Mouse (Mus musculus) bone marrow, adult 2 months (tissue): ENCODE measurements at regions not wholly inside any gene's neighbourhood (a gene's known extent, or its start where the extent isn't known, plus 50 kb on each side); places are given as distances from the start of the nearest gene placed in this dataset.
"Not testable (repeated sequence)": the region's sequence is repeated elsewhere in the genome, so short reads cannot be mapped to it uniquely, and the experiment has no call there.

Source experiments
- H3K27ac ChIP-seq: fragments of 200-500 bp; 2 replicates; pipeline ENCODE4 v1.5.1; 2012; ENCODE audit warnings: low read depth, mild to moderate bottlenecking, control low read depth, inconsistent platforms, low read length; ENCODE audit not compliant: control insufficient read depth, poor library complexity, insufficient read depth
- H3K4me1 ChIP-seq: fragments of 200-500 bp; 2 replicates; pipeline ENCODE4 v1.6.1; 2011; ENCODE audit warnings: low read length; ENCODE audit not compliant: control insufficient read depth, insufficient read depth
- H3K4me3 ChIP-seq: fragments of 200-500 bp; replicated peaks from 2 replicates; pipeline ENCODE3; 2011; ENCODE audit warnings: mild to moderate bottlenecking, low read depth, low read length, control low read depth; ENCODE audit not compliant: control insufficient read depth
- CTCF ChIP-seq: fragments of 200-500 bp; IDR thresholded peaks from 2 replicates; pipeline ENCODE4 v1.5.1; 2011; ENCODE audit warnings: low read length, control low read depth; ENCODE audit not compliant: control insufficient read depth, insufficient read depth
- POLR2A ChIP-seq: fragments of 200-500 bp; IDR thresholded peaks from 2 replicates; pipeline ENCODE4 v1.6.1; 2011; ENCODE audit warnings: low read depth, mild to moderate bottlenecking, control low read depth, low read length, borderline replicate concordance; ENCODE audit not compliant: control insufficient read depth
- WGBS: fragments of 180-500 bp; shearing (Covaris S2); methylation state at CpG from one replicate; pipeline ENCODE4 v1.1.7; 2018; 5-methylcytosine and 5-hydroxymethylcytosine counted together

DNA sequence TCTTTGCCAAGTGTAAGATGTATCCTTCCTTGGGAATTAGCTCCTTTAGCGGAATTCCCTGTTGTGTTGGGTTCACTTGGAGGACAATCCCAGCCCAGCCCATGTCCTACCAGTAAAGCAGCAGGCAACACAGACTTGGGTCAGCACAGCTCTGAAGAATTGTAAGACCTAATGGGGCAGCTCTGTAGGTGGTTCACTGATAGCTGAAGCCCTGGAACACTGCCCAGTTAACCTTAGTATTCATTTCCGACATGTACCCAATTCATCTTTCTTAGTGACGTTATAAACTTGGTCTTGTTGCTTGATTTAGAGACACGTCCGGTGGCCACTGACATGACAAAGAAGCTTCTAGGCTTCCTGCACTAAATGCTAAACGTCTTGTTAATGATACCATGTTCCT lies 90.9 kb upstream of the Ccdc122 start:
- WGBS, result 72% methylated on average over 6 of the region's 6 CpGs
- Histone ChIP-seq H3K27ac (no peak overlapping the region), H3K4me3 (no peak overlapping the region), H3K4me1 (no peaks in the 10 kb centered on the region)
- no peak for TF ChIP-seq CTCF
- no peak for TF ChIP-seq POLR2A

- TF ChIP-seq POLR2A (no peak), CTCF (no peak)
- Histone ChIP-seq H3K4me1 (no peaks in the 10 kb centered on the region), H3K27ac (no peak overlapping the region), H3K4me3 (peak overlapping the region; percentile 45)
- WGBS, result 30% methylated on average over 10 of the region's 10 CpGs
These were observed 94.9 kb upstream of the Ccdc122 start for GRCm38 (mm10) chr14:76941474-76942212.

GRCm38 (mm10) chr14:76940507-76940906 lies 96.1 kb upstream of the Ccdc122 start:
- H3K4me3 ChIP-seq, result no peak overlapping the region
- H3K27ac ChIP-seq, result no peak overlapping the region
- H3K4me1 ChIP-seq, result no peaks in the 10 kb centered on the region
- 77% methylated on average over 4 of the region's 4 CpGs for WGBS
- TF ChIP-seq CTCF (no peak), POLR2A (no peak)

DNA sequence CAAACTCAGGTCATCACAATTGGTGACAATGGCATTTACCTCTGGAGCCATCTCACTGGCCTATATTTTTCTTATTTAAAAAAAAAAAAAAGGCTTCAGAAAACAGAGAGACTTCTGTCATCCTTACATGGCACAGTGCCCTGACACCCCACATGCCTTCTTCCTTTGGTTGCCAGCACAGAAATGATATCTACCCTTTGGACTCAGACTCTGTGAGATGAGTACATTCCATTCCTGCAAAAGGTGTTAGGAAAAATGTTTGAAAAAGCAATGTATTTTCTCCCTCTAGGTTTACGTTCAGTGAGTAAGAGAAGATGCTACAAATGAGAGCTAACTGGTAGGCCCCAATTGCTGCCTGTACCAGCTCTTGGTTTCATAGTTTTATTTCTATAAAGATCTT lies 99.9 kb upstream of the Ccdc122 start:
- no peak overlapping the region for H3K4me3 ChIP-seq
- 89% methylated on average over 1 of the region's 1 CpGs for WGBS
- TF ChIP-seq POLR2A, result no peak
- TF ChIP-seq CTCF, result no peak

DNA sequence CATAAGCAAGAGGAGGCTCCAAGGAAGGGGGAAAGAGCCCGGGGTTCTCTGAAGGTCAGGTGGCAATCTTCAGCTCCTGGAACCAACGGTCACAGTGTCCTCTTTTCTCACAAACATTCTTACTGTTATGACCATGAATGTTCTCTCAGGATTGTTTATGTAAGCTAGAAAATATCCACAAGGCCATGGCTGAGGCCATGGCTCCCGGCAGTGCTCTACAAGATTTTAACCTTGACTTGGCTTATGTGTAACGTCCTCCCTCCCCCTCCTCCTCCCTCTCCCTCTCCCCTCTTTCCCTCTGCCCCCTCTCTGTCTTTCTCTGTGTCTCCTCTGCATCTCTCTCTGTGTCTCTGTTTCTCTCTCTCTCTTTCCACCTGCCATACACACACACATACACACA lies 100.5 kb upstream of the Ccdc122 start:
- not testable (repeated sequence) for H3K27ac ChIP-seq, H3K4me3 ChIP-seq, H3K4me1 ChIP-seq
- 72% methylated on average over 4 of the region's 4 CpGs for WGBS

More for the DNA sequence above, 99.9 kb upstream of the Ccdc122 start:
- H3K27ac ChIP-seq, result no peak overlapping the region
- H3K4me1 ChIP-seq, result no peaks in the 10 kb centered on the region

GRCm38 (mm10) chr14:76935453-76935852 lies 101.1 kb upstream of the Ccdc122 start:
- 74% methylated on average over 2 of the region's 2 CpGs for WGBS
- Histone ChIP-seq H3K27ac (no peak overlapping the region), H3K4me1 (no peaks in the 10 kb centered on the region), H3K4me3 (no peak overlapping the region)
- TF ChIP-seq POLR2A (no peak), CTCF (no peak)

- TF ChIP-seq CTCF, result no peak
- TF ChIP-seq POLR2A, result no peak
These were observed 103.7 kb upstream of the Ccdc122 start for GRCm38 (mm10) chr14:76932890-76933289.

DNA sequence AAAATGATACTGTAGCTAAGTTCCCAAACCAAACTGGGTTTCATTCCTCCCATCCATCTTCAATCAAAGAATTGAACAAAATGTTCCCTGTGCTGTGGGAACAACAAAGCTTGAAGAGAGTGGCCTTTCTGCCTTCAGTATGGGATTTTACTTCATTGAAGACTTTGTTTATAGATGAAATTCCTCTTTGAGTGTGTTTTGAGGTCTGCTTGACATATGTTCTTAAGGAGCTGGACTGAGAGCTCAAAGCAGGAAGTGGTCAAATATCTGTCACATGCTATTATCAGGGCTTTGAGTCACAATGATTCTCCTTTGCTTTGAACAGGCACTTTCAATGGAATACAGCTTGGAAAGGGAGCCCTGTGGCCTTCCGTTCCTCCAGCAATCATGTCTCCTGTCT lies 105.2 kb upstream of the Ccdc122 start:
- H3K27ac ChIP-seq, result no peak overlapping the region
- WGBS, result 76% methylated on average over 1 of the region's 1 CpGs
- H3K4me3 ChIP-seq, result no peak overlapping the region
- H3K4me1 ChIP-seq, result no peaks in the 10 kb centered on the region
- no peak for TF ChIP-seq POLR2A
- TF ChIP-seq CTCF, result no peak

More at GRCm38 (mm10) chr14:76932890-76933289, 103.7 kb upstream of the Ccdc122 start:
- Histone ChIP-seq H3K4me1 (no peaks in the 10 kb centered on the region), H3K4me3 (no peak overlapping the region), H3K27ac (no peak overlapping the region)
- 84% methylated on average over 6 of the region's 6 CpGs for WGBS

DNA sequence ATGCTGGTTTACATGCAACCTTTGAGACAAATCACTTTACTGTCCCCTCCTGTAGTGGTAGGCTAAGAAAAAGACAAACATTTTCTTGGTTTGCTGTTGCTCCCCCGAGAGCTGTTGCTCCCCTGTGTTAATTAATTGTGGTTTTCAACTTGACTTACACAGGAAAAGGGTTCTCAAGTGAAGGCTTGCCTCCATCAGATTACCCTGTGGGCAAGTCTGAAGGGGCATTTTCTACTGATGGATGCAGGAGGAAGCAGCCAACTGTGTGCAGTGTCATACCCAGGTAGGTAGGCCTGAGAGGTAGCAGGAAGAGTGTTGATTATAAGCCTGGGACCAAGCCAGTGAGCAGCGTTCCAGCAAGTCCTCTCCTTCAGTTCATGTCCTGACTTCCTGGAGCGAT lies 107.0 kb upstream of the Ccdc122 start:
- Histone ChIP-seq H3K27ac (no peak overlapping the region), H3K4me3 (no peak overlapping the region), H3K4me1 (no peaks in the 10 kb centered on the region)
- TF ChIP-seq CTCF, result no peak
- no peak for TF ChIP-seq POLR2A
- WGBS, result 20% methylated on average over 3 of the region's 3 CpGs
